Mouse (Mus musculus) Muller cell, postnatal 12 days (primary cell): ENCODE results near the gene Ubtd2.
A peak's percentile ranks its signal among the peaks of the same experiment; 100 is the strongest.

ENCODE experiments used
- DNase-seq: peaks from one replicate; pipeline ENCODE4 v3.0.0-alpha.2; 2015; ENCODE audit errors: inconsistent ontology term

Gene Ubtd2

DNA sequence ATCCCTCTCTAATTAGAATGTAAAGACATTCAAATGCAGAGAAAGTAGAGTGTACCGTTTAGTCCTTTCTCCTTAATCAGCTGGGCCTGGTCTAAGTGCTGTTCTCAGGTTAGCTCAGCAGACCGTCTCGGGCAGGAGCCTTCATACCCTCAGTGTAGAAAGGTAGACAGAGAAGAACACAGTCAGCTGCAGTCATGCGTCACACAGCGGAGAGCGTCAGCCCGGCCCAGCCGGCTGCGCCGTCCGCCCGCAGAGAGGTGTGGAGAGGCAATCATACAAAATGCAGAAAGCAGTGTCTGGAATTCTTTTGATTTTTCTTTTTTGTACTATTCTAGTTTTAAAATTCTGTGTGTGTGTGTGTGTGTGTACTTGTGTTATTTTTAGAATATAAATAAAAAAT is 90.4 kb downstream of the Ubtd2 start:
- DNase-seq: no peak

- peak; percentile 56 for DNase-seq
Observed at GRCm38 (mm10) chr11:32546483-32546882, 91.3 kb downstream of the Ubtd2 start.

GRCm38 (mm10) chr11:32547391-32547947 is 92.3 kb downstream of the Ubtd2 start:
- DNase-seq: no peak

GRCm38 (mm10) chr11:32548240-32548639 is 93.1 kb downstream of the Ubtd2 start:
- DNase-seq: no peak

DNA sequence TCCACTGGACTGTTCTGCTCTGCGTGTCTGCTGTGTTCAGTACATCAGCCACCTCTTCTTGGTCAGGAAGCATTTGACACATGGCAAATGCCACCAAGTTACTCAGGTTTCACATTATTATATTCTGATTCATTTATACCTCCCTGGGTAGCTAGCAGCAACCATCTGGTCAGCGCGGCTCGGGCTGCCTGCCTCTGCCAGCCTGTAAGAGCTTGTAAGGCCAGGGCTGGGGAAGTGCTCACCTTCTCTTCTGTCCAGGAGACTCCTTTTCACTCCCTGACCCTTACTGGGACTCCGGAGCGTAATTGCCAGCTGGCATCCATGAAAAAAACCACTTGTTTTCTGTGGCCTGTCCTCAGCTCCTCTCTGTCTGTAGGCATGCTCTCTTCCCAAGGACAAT is 94.1 kb downstream of the Ubtd2 start:
- DNase-seq: peak; percentile 42

GRCm38 (mm10) chr11:32550102-32550501 is 94.9 kb downstream of the Ubtd2 start:
- no peak for DNase-seq

DNA sequence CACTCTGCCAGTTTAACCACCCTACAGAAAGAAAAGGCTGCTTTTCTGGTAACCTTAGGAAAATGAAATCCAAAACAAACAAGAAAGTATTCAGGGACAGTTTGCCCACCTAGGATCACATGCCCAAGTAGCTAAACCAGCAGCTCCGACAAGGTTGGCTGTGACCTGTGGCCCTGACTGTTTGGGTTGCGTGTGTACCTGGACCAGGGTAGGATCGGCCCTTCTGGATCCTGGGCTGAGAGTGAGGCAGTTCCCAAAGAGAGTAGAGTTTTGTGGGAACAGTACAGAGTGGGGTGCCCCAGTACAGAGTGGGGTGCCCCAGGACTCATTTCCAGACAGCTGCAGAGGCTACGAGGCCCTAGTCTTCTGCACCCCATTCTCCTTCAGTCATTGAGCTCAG is 95.9 kb downstream of the Ubtd2 start:
- no peak for DNase-seq

DNA sequence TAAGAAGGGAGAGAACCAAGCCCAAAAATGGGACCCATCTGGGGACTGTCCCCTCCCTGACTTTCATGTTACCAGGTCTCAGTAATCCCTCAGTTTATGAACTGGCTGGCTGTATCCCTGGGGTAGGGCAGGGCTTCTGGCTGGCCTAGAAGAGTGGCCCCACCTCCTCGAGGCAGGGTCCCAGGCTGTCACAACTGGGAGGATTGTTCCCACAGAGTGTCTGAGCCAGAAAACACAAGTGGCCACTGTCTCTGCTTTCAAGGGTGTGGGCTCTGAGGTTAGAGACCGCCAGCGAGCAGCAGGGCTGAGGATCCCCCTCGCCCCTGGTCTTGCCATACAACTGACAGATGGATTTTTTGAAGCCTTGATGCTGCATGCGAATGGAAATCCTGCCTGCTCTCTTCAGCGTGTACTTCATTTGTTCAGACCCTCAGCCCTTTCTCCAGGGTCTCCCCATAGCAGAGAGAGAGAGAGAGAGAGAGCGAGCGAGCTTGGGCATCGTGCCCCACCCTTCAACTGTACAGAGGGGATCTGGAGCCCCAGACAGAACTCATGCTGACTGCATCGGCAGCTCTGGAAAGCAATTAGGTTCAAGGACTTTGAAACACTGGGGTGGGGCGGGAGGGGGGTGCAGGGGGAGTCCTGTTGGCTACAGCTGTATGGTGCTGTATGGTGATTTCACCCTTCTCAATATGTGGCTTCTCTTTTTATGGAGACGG is 96.6 kb downstream of the Ubtd2 start:
- peak; percentile 70 for DNase-seq

DNA sequence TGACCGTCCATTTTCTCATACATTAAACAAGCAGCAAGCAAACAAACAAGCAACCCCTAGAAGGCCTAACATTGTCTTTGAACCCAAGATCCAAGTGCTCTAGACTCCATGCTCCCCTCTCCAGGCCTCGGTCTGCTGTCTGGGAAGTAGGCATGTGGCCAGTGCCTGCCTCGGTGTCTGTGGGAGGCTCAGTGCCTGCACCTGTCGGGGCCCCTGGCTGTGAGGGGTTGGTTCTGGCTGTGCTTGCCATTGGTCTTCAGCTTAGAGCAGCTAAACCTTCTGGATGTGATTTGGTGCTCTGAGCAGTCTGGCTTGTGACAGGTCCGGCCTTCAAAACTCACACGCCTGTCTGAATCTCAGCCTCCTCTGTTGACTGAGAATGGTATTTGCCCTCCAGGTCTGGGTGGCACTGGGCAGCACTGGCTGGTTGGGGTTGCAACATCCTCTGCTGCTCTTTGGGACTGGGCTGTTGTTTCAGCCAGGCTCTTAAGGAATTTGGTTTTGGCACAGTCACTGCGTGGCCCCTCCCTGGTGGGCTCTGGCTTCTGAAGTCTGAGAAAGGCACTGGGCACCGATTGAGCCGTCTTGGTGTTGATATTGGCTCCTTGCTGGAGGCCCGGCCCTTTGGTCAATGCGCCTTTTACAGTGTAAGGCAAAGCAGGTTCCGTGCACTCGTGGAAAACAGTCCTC is 97.4 kb downstream of the Ubtd2 start:
- peak; percentile 90 for DNase-seq

DNA sequence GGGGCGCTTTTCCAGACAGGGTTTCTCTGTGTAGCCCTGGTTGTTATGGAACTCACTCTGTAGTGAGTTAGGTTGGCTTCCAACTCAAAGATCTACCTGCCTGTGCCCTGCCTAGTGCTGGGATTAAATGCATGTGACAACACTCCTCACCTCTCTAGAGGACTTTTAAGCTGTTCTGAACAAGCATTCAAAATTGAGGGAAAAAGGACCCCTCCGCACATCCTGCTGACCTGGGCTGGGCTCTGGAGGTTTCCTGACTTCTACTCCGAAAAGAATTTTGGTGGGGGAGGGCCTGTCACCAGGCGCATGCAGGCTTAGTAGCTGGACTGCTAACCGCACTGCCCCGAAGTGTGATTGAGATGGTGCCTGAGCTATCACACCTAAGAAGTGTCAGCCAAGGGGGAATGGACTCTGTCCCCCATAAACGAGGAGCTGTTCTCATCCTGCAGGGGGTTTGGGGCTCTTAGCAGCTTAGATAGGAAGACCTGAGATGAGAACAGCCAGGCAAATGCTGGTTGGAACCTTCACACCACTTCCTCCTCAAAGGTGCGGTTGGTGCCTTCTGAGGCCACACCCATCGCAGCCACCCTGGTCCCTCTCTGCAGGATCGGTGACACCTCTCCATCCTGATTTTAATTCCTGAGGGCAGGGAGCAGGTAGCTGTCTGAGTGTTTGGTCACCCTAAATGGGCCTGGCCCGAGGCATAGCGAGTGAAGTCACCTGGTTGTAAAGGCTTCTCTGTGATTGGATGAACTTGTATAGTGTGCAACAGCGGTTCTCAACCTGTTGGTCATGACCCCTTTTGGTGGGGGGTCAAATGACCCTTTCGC is 98.4 kb downstream of the Ubtd2 start:
- DNase-seq: no peak

GRCm38 (mm10) chr11:32554141-32555091 is 99.2 kb downstream of the Ubtd2 start:
- DNase-seq: no peak

DNA sequence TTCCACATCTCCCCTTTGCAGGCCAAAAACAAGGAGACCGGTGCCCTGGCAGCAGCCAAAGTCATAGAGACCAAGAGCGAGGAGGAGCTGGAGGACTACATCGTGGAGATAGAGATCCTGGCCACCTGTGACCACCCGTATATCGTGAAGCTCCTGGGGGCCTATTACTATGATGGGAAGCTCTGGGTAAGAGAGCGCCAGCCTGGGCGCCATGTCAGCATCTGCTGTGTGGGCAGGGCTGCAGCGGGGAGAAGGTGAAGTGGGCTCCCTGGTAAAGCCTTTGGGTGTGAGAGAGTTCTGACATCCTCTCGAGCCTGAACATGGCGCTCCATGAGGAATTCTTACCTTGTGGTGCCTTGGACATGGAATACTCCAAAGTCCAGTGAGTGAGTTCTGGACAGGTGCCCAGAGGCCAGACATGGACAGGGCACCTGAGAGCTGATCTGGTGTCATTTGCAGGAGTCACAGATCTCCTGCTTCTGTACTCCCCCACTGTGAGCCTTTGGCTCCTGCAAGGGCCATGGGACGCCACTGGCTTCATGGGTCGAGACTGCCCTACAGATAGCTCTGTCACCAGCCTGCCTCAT is 100.0 kb downstream of the Ubtd2 start:
- DNase-seq: no peak

DNA sequence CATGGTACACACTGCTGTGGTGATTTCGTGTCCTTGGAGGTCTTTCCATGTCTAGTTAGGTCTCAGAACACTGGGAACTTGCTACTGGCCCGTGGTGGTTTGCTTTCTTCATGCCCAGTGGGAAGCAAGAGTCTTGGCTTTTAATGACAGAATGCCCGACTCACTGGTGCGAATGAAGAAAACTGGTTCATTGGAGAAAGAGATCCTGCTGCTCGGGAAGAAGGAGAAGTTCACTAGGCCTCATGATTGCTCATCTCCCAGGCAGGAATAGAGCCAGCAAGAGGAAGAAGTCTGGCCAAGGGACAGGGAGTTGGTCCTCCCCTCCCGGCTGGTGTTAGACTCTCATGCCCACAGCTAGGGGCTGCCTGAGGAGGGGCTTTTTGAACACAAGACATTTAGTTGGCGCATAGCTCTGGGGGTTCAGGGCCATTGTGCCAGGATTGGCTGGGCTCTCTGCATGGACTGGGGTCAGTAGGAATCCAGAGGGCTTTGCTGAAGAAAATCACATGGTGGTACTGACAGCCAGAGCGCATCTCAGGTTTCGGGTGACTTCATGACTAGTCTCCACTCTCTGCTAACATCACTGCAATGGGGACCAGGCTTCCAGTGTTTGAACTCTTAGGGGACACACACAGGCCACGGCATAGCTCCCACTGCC is 101.3 kb downstream of the Ubtd2 start:
- DNase-seq: peak; percentile 46

DNA sequence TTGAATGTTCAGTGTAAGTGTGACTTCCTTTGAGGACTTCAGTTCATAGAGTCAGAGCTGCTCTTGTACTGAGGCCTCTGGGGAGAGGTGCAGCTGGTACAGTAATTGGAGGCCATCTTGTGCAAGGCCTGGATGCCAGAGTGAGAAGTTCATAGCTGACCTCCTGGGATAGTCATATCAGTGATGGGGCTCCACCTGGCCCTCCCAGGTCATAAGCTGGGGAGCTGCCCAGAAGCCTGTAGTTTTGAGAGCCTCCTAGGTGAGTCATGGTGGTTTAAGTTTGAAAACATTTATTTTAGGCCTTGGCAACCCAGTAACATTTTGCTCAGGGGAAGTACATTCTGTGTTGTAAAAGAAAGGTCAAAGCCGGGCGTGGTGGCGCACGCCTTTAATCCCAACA is 102.9 kb downstream of the Ubtd2 start:
- DNase-seq: no peak

DNA sequence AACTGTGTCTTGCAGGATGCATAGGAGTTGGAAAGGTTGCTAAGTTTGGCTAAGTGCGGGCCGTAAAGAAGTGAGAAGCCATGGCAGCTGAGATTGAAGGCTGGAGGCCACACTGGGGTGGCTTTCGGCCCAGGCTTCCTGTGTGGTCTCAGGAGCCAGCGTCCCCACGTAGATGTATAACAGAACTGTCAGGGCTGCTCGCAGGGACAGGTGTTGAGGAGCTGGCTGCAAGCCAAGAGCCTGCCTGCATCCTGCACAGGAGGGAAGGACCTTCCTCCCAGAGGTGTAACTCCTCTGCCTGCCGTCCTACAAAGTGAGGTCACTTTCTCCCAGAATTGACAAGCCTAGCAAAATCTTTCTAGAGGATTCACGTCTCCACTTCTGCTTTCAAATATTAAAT is 103.5 kb downstream of the Ubtd2 start:
- DNase-seq: no peak

DNA sequence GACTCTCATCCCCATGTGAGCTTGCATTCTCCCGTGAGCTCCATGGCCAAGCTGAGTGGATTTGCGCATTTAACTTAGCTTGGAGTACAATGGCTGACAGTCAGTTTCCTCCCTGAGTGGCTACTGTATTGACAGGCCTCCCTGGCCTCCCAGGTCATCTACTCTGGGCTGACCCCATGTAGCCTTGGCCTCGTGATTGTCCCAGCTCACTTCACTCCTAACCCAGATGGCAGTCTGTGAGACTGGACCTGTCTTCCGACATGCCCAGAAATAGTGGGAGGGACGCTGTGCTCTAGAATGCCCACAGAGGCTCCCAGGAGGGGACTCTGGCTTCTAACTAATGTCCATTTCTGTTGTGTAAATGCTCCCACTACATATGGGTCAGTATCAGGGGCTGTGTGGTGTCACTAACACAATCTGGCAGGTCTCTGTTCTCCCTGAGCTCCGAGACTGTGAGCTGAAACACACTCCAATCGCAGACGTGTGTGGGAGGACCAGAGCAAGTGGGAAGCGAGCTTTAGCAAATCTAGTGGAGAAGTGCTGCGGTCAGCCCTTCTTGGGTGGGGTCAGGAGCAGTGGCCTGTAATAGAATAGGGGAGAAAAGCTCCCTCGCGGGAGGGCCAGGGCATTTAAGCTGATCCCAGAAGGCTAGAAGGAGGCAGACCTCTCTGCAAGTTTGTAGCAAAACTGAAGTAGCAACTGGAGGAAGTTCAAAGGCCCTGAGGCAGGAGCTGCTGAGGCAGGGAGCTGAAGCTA is 105.0 kb downstream of the Ubtd2 start:
- no peak for DNase-seq

DNA sequence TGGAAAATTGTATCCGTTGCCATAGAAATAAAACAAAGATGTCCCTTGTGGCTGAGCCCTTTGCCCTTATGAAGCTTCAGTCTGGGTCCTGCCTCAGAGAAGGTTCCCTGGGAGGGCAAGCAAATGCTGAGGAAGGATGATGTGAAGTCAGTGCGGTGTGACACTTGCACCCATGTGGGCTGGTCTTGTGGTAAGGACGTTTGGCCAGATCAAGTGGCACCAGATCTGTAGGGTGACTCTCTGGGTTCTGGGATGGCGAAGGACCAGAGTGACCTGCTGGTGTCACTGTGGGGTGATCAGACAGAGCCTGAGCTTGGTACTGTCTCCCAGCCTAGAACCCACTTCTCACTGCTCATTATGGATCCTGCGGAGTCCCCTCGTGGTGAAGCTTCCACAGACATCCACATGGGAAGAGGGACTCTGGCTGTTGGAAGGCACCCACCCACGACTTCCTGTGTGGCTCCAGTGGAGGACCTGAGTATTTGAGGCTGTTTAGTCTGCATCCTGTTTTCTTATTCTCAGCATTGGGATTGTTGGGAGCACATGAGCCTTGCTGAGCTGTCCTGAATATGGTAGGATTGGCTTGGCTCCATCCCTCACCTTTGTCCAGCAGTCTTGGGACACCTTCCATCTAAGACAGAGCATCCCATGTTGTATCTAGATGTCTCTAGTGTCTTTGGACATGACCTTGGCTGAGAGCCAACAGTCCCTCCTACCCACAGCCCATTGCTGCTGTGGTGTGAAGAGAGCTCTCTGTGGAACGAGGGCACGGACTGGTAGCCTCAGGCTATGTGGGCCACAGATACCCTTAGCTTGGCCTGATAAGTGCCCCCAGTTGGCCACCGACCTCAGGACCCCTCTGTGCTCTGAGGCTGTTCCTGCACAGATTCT is 106.5 kb downstream of the Ubtd2 start:
- no peak for DNase-seq

DNA sequence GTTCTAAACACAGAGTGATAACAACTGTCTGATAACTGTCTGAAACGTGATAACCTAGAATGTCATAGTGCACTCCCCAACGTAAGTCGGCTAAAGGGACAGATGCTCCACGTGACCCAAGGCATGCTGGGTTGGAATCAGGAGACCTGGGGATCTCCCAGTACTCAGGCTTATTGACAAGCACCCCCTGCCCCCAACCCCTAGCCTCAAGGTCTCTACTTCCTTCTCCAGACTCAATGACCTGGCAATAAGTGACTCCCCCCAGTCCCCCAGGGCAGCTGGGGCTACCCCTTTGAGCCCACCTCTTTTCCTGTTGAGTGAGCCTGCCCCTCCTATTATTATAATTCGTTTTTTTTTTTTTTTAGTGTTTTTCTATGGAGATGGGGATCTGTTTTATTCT is 107.5 kb downstream of the Ubtd2 start:
- DNase-seq: no peak
